Mouse (Mus musculus) mouse trophoblast stem cell (cell line): ENCODE data around the gene Mysm1.

Experiments used
- in situ Hi-C, 2 experiments: fragments of 300-500 bp; cut with MseI, MboI; formaldehyde crosslinking; loops; 2 replicates in 1 of 2; 3 replicates in 1 of 2; pipeline ENCODE4 v1.15.1; 2025

The Mysm1 gene

DNA sequence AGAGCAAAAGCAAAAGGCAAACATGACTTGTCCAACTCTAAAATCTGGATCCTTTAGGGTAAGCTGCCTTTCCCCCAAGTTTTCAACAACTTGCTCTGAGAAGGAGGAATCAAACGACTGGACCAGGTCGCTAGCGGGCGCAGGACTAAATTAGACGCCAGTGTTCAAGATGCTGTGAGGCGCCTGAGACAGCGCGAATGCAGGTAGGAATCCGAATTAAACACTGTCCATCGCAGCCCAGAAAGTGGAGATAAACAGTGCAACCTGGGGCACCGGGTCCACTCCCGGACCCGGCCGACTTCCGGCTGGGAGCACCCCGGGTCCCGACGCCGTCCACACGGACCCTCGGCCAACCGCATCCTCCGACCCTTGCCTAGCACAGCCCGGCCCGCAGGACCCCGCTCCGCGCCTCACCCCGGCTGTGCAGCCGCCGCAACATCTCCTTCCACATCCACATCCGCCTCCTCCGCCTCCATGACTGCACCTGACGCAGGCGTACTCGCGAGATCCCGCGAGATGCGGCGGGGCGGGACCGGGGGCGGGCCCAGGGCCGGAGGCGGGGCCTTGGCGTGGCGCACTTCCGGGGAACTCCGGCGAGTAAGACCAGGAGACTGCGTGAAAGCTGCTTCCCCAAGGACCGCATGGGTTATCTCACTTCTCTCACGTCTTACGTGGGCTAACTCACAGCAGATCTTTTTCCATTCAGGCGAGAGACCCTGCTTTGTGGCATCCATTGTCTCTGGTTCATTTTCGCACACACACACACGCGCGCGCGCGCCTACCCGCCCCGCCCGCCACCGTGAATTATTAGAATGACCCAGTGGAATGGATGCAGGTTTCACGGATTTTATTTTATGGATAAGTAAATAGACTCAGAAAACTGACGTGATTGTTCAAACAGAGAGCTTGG, at the start of gene Mysm1:
Gene Mysm1, minus strand, starts transcription at position 511 of the 910 bp plus-strand sequence.
- in situ Hi-C loops: no loop called here

DNA sequence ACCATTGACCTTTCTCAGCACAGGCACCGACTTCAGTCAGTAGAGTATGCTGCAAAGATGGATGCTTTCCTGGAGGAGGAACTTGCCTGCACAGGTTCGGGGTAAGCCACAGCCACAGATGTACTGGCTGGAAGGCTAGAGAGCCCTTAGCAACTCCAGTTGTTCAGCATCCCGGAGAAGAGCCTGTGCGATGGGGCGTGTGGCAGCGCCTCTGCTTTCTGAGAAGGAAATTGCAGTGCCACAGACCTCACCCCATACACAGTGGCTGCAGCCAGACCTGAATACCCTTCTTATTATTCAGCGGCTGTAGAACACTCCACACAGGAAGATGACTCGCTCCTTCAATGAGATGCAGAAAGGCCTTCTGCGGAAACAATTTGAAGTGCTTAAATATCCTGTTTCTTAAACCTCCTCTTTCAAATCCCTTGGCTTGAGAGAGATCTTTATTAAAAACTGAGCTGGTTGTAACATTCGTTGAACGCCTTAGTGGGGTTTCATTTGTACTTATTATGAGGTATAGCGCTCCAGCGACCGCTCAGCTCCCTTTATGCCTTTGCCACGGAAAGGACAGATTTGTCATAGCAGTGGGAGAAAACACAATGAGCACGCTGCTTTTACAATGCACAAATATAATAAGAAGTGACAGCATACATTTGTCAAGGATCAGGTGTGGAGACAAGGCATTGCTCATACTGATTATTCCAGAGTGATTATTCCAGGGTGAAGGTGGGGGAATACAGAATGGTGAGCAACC, 47.1 kb upstream of the Mysm1 start:
- in situ Hi-C loops: no loop called here

DNA sequence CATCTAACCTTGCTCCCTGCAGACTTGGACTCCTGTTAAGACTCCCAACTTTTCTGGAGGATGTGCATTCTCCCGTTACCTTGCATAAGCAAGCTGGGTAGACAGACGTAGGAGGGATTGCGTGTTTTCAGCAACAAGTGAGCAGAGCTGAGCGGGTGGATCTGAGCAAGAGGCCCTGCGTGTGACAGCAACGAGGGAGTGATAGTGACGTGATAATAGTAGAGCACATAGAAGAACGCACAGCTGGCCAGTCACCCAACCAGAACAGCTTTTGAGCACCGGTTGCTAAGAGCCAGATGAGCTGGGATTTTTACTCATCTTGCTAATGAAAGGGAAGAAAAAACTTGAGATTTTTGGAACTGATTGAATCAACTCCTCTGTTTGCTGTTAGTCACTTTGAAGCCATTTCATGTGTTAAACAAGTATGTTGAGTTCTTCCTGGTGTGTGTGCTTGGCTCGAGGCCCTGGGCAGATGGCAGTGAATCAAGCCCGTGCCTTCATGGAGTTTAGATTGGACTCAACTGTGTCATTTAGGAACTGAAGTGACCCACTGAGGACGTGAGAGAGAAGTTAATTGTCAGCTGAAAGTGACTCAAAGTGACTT, 44.6 kb upstream of the Mysm1 start:
- in situ Hi-C loops: loop anchor here (25.0 kb wide), 2 partner anchors 839 to 889 kb away; no protein-coding TSS in a partner anchor

DNA sequence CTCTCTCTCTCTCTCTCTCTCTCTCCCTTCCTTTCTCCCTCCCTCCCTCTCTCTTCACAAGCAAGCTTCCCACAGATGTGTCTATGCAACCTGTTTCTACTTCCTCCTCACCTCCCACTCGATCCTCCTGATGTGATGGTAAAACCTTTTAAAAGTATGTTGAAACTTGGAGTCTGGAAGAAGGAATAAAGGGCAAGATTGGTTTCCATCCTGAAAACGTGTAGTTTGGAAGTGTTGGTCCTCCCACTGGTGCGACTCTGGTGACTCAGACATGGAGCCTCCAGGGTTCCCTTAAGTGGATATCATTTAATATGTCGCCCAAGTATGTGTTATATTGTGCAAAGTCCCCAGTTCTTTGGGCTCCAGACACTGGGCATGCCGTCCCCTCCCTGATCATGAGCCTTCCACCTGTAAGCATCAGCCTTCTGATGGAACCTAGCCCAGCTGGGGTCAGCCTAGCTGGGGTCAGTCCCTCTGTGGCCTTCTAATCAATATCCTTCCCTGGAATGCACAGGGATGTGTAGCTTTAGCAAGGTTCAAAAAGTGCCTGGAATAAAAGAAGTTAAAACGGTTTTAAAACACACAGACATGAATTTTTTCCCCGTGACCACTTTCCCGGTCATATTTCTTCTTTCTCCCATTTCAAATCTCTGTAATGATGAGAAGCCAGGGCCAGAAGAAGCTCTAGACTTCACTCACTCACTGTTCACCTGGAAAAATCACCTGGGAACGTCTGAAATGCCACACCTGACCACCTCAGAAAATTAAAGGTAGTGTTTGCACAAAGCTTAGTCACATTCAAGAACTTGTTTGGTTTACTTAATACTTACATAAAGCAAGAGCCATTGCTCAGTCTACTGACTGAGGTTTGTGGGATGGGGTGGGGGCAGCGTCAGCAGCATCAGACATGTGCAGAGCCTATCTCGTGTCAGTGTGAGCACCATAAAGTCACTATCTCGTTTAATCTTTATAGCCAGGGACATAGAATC, 43.0 kb upstream of the Mysm1 start:
- in situ Hi-C loops: loop anchor here (25.0 kb wide), 2 partner anchors 840 to 890 kb away; no protein-coding TSS in a partner anchor

DNA sequence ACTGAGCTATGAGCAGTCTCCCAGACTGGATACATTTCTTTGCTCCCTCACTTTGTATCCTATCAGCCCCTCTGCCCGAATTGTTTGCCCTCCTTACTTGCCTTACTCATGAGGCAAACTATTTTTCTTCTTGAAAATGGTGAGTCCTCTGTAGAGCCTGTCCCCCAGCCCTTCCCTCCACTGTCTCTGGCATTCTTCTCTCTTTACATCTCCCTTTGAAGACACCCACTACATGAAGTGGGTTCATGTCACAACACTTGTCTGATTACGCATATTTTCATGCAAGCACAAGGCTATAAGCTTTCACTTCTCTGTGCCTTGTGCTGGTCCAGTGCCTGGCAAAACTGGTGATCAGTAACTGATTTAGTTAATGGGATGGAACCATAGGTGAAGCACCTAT, 41.3 kb upstream of the Mysm1 start:
- in situ Hi-C loops: loop anchor here (25.0 kb wide), 2 partner anchors 842 to 892 kb away; no protein-coding TSS in a partner anchor

DNA sequence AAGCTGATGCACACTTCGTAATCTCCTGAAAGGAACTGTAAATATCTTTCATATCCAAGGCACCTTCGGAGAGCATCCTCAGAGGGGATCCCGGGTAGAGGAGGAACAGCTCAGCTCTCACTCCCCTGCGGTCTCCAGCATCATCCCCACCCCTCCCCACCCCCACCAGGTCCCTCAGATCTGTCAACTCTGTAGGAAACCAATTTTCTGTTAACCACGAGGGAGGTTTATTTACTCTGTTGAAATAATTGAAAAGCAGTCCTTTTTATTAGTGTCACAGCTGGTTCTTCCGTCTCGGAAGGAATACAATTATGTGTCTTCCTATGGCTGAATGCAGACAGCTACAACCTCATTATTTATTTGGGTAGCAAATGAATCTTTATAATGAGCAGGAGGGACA, 39.3 kb upstream of the Mysm1 start:
- in situ Hi-C loops: loop anchor here (25.0 kb wide), 2 partner anchors 844 to 894 kb away; no protein-coding TSS in a partner anchor

DNA sequence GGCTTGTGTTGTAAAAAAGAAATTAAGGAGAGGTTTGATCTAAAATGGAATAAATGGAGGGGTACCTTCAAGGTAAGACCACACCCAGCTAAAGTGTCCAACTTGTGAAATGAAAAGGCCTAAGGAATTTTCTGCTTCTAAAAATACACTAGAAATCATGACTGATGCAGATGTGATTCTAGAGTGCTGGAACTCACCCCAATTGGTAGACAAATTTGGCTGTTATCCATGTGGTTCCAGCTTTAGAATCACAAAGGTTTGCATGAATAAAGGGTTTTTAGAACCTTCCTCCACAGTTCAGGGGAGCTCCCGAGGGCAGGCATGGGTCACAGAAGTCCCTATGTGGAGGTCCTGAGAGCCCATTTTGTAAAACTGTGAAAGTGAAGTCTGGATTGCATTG, 33.8 kb upstream of the Mysm1 start:
- in situ Hi-C loops: loop anchor here (25.0 kb wide), 2 partner anchors 850 to 900 kb away; no protein-coding TSS in a partner anchor

DNA sequence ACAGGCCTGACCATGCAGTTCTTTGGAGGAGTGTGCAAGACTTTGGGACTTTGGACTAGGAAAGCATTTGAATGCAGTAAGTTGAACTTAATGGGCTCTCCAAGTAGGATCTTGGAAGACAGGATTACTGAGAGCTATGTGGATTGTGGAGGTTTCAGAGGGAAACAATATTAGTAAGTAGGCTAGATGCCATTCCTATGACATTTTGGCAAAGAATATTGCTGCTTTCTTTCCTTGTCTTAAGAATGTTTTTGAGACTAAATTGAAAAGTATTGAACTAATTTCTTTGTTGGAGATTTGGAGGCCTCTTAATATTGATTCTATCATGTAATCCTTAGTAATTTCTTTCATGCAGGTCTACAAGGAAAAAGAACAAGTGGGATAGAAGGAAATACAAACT, 33.4 kb upstream of the Mysm1 start:
- in situ Hi-C loops: loop anchor here (25.0 kb wide), 2 partner anchors 850 to 900 kb away; no protein-coding TSS in a partner anchor

DNA sequence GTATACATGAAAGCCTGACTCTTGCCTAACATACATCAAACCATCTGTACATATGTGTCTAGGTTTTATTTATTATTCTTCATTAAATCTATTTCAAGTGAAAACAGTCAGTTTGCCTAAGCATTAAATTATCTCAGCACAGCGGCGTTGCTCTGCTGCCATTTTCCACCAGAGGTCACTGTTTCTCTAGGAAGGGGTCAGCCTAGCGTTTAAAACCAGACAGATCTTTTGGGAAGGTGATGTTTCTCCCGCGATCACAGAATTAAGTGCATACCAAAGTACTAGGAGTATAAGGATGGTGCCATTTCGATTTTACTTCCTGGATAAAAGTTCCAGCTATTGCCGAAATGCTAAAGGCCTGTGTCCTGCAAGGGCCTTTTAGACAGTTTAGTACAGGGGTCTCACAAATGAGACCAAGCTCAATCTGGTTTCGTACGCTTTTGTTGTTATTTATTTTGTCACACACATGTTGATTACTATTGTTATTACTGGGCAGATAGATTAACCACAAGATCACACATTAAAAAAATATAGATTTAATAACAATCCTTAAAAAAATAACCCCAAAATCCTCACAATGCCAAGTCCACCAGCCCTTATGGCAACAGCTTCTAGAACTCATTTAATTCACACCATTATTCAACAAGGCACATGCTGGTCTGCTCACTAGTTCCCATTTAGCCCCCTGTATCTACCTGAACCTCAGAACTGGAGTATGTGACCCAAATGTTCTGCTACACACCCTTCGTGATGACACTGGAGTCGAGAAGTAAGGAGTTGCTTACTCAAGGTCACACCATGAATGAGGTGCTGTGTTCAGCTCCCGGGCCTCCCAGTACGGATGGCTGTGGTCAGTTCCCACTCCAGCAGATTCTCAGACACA, 29.5 kb upstream of the Mysm1 start:
- in situ Hi-C loops: loop anchor here (25.0 kb wide), 2 partner anchors 854 to 904 kb away; no protein-coding TSS in a partner anchor

DNA sequence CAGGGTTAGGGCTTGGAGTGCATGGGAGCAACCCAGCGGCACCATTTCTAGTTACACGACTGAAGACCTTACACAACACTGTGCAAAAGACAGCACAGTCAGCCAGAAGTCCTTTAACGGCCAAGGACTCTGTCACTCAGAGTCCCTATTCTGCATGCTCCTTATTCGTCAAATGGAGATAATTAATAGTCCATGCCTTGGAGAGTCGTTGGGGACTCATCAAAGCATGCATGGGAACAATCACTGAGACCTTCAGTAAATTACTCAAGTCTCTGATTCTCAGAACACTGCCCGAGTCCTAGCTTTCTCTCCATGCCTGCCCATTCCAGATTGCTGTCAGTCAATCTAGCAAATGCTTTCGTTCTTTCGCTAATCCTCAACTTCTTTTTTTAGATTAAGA, 28.9 kb upstream of the Mysm1 start:
- in situ Hi-C loops: loop anchor here (25.0 kb wide), 2 partner anchors 855 to 905 kb away; no protein-coding TSS in a partner anchor

DNA sequence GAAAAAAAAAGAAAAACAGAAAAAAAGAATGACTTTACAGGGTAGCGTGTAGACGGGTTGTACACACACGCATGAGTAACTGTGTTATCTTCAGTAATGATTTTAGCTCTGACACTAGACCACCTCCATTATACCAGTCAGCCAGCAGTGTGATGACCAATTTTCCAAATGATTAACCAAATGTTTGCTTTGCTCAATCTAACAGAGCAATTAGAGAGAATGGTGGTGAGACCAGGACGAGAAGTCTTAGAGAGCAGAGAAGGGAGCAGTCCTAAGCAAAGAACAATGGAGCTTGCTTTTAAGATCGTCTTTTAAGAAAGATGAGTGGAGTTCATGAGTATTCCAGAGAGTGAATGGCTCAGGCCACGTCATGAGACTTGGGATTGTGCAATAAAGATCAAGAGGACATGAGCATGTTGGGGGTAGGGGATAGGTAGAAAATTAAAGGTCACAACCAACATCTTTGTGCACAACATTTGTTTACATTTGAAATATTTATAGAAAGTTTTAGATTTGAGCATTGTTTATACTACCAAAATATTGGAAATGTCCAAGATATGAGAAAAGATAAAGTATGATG, 26.4 kb upstream of the Mysm1 start:
- in situ Hi-C loops: loop anchor here (25.0 kb wide), 2 partner anchors 857 to 907 kb away; no protein-coding TSS in a partner anchor

DNA sequence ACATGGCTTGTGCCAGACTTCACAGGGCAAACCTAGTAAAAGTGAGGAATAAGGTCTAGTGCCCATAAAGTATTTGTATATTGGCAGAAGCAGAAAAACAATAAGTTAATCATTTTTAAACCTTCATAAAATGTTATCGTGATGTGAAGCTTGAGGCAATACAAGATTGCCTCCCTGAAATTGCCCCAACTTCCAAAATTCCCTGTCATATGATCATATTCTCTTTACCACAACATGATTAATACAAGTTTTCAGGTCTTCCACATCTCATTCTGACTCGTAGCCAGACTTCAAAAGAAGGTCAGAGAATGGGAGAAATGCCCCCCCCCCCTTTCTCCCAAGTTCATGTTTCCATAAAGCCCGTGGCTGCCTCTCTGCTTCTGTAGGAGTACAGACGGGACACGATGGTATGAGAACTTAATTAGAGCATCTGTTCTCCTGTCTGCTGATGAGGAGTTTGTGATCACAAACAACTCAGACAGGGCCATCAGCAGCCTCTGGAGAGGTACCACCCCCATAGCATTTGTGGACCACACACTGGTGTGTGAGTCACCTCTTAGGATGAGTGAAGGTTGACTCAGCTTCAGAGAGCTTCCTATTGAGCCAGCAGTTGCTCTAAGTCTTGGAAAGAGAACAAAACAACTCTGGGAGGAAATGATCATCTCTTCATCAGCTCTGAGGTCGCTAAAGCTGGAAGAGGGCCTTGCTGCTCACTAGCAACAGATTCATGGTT, 22.3 kb upstream of the Mysm1 start:
- in situ Hi-C loops: loop anchor here (25.0 kb wide), 2 partner anchors 861 to 911 kb away; no protein-coding TSS in a partner anchor

DNA sequence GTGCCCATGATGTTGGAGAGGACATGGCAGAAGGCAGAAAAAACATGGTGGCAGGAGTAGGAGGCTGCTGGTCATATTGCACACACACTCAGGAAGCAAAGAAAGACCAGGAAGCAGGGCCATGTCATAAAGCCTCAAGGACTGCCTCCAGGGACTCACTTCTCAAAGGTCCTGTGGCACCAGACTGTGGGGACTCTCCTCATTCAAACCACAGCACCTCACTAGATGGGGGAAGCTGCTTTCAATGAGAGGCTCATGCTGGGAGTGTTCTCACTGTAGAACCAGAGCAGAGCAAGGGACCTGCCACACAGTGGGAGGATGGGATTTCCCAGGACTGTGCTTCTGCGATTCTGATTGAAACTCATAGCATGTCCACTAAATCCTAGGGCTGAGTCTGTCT, 21.2 kb upstream of the Mysm1 start:
- in situ Hi-C loops: loop anchor here (25.0 kb wide), 2 partner anchors 862 to 912 kb away; no protein-coding TSS in a partner anchor

DNA sequence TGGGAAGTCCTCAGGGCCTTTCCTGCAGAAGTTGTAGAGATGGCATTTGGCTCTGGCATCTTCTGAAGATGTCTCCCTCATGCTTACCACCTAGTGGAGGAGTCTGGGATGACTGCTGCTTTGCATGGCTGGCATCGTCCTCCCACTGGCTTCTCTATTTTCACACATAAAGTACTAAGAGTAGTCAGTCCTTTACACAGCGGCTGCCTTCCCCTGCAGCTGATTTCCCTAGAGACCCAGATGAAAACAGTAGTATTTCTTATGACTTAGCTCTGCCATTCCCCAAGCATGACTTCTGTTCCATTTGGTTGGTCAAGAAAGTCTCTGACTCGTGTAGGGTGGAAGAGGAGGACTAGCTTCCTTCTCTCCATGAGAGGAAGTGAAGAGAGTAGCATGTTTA, 20.3 kb upstream of the Mysm1 start:
- in situ Hi-C loops: no loop called here

DNA sequence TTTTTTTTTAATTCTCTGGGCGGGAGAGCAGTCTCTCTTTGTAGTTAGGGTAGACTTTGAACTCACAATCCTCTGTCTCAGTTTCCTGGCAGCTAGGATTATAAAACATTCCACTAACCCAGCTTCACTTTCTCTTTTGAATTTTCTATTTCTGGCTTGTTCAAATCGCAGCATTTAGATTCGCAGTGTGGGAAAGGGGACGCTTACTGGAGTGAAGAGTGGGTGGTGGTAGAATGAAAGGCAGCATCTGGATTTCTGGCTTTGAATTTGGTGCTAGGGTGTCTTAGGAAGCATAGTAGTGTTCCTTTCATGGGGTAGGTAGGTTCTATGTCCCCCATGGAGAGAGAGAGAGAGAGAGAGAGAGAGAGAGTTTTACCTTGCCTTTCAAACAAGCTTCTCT, 17.0 kb upstream of the Mysm1 start:
- in situ Hi-C loops: no loop called here

DNA sequence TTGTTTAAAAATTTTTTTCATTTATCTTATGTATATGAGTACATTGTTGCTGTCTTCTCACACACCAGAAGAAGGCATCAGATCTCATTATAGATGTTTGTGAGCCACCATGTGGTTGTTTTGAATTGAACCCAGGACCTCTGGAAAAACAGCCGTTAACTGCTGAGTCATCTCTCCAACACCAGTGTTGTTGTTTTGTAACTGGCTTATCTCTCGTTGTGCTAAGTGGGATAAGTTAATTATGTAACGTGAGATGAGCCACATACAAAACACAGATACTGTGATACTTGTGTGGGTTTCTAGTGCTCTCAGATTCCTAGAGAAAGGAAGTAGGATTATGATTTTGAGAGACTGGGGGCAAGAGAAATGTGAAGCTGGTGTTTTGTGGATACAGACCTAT, 11.3 kb upstream of the Mysm1 start:
- in situ Hi-C loops: no loop called here

DNA sequence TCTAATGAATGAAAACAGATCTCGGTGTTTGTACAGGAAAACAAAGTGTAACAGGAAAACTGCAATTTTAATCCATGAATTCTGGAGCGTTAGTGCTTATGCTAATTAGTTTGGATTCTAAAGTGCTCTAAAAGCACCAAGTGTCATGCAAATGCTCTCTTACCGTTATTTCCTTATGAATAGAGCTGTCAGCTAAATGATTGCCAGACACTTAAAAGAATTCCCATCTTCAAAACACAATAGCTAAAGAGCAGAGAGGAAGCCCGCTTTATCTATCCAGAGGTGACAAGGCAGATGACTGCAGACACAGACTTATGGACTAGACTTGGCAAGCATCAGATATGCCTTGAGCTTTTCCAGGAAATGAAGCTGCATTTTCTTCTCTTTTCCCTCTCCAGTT, 8.8 kb upstream of the Mysm1 start:
- in situ Hi-C loops: no loop called here

DNA sequence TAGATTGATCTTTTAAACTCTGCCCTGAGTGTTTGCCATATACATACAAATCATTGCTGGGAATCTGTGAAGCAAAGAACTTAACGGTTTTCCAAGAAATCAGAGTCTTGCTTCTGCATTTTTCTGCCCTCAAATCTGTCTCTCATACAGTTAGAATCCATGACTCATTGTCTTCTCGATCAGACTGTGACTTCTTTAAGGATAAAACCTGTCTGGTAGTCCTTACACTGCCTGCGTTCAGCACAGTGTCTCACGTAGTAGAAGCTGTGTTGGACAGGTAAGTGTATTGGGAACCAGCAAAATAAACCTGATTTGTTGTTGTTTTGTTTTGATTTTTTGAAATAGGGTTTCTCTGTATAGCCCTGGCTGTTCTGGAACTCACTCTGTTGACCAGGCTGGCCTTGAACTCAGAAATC, 608 bp upstream of the Mysm1 start:
- in situ Hi-C loops: no loop called here
